Mouse (Mus musculus): ENCODE measurements around the gene Hoxa4. TPM values are rescaled to one million over a fixed set of nuclear protein-coding genes. Genes with fewer than 3 reads are reported as not detected.

Gene Hoxa4
- polyA plus RNA-seq, 1 experiment from 2014 or later, result 0.46 TPM

DNA sequence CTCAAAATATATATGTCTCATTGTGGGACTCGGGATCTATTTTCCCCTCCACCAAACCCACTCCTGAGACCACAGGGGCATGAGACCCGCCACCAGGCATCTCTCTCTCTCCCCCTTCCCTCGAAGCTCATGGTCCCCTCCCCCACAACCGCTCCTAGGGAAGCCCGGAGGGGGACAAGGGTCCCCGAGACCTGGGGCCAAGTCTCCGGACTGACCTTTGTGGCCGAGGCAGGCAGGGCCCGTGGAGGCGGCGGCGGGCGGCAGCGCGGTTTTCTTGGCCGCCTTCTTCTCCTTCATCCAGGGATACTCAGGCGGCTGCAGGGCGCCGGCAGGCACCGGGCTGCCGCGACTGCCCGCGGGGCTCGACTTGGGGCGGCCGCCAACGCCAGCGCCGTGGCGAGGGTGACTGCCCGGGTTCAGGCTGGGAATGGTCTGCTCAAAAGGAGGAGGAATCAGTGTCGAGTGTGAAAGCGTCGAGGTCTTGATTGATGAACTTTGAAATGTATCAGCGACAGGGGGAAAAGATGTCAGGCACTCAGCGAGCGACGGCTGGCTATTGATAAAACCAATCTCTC, 27.4 kb downstream of the Hoxa4 start:
- Histone ChIP-seq H3K36me3 (no peaks in the 10 kb centered on the region), H3K27me3 (peaks cover 98% of the 10 kb centered on the region), H3K9me3 (no peaks in the 10 kb centered on the region), H3K4me2 (no peak overlapping the region), H3K27ac (no peak overlapping the region), H3K4me1 (peaks cover 4% of the 10 kb centered on the region), H3K9ac (no peak overlapping the region), H3K4me3 (no peak overlapping the region)
- no peak for ATAC-seq (ENCODE audit: insufficient number of reproducible peaks, insufficient read depth, low FRiP score, low TSS enrichment, low read depth)
- under 1% methylated on average over 39 of the region's 39 CpGs for WGBS

DNA sequence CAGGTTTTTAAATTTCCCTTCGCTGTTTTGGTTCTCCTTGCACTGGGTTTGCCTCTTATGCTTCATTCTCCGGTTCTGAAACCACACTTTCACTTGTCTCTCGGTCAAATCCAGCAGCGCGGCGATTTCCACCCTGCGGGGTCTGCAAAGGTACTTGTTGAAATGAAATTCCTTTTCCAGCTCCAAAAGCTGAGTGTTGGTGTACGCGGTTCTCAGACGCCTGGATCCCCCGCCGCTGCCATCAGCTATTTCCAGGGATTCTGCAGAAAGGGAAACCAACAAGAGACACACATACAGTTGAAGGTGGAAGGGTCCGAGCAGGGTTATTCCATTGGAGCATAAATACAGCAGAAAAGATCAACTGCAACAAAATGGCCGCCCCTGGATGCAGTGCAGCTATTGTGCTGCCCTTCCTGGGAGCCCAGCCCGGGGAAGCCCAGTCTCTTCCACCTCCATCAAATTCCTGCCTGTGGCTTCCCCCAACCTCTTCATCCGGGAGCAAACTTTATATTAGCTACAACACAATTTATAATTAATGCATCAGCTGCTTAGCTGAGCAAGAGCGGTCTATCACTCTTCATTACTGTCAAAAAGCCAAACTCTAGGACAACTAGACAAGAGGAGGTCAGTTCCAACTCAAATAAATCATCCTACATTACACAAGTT, 28.1 kb downstream of the Hoxa4 start:
- no peak overlapping the region for H3K27ac ChIP-seq
- H3K27me3 ChIP-seq, result peaks cover 98% of the 10 kb centered on the region
- WGBS, result 1% methylated on average over 17 of the region's 17 CpGs
- peak overlapping the region; percentile 5; the same call in 1 of the 2 replicates for H3K4me2 ChIP-seq
- H3K36me3 ChIP-seq, result no peaks in the 10 kb centered on the region
- H3K4me3 ChIP-seq, result peak overlapping the region; percentile 10; the same call in 1 of the 2 replicates
- H3K9me3 ChIP-seq, result no peaks in the 10 kb centered on the region
- H3K9ac ChIP-seq, result no peak overlapping the region
- no peak for ATAC-seq (ENCODE audit: insufficient number of reproducible peaks, insufficient read depth, low FRiP score, low TSS enrichment, low read depth)
- H3K4me1 ChIP-seq, result peaks cover 8% of the 10 kb centered on the region

DNA sequence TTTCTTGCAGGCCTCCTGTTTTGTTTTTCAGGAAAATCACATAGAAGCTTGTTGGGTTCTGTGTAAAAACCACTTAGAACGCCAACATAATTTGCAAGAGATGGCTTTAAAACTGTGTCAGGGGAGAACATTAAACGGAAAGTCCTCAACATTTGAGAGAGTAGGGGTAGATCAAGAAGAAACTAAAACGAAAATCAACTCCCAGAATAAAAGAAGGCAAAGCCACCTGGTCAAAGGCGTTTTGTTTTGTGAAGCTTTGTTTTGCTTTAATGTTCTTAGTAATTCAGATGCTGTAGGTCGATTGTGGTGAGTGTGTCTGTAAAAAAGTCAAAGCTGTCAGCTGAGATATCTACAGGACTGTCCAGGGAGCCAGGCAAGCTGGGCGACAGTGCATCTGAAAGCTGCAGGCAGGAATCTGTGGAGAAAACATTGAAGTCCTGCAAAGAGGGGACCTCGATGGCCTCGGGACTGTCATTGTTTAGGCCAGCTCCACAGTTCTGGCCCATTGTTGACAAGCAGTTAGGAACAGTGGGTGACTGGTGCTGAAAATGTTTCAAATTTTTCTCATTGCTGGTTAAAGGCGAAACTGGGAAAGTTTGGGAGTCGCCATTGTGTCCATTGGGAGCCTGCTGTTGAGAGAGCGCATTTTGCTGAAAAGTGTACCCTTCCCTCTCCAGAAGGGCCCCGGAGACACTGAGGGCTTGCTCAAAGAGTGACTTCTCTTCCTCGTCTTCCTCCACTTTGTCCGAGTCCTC, 28.8 kb downstream of the Hoxa4 start:
- Histone ChIP-seq H3K27me3 (peaks cover 98% of the 10 kb centered on the region), H3K4me3 (peak overlapping the region; percentile 10; the same call in 1 of the 2 replicates), H3K36me3 (no peaks in the 10 kb centered on the region), H3K4me2 (peak overlapping the region; percentile 5; the same call in 1 of the 2 replicates), H3K9me3 (no peaks in the 10 kb centered on the region), H3K9ac (no peak overlapping the region), H3K4me1 (peaks cover 15% of the 10 kb centered on the region), H3K27ac (no peak overlapping the region)
- WGBS, result 3% methylated on average over 14 of the region's 14 CpGs
- no peak for ATAC-seq (ENCODE audit: insufficient number of reproducible peaks, insufficient read depth, low FRiP score, low TSS enrichment, low read depth)

DNA sequence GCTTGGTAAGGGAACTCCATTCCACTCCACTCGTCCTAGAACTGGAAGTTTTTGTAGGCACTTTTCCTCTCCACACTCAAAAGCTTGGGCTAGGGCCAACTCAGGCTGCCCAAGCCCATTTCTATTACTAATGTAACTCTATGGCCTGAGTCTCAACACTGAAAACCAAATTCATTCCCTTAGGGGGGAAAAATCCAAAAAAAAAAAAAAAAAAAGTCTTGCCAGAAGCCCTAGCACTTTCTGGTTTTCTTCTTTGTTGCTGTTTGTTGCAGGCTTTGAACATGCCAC, 29.5 kb downstream of the Hoxa4 start:
- no peak overlapping the region for H3K4me2 ChIP-seq
- H3K27ac ChIP-seq, result no peak overlapping the region
- WGBS, result 7% methylated on average over 1 of the region's 1 CpGs
- no peaks in the 10 kb centered on the region for H3K36me3 ChIP-seq
- H3K27me3 ChIP-seq, result peaks cover 98% of the 10 kb centered on the region
- H3K4me3 ChIP-seq, result no peak overlapping the region
- no peaks in the 10 kb centered on the region for H3K9me3 ChIP-seq
- no peak overlapping the region for H3K9ac ChIP-seq
- ATAC-seq (ENCODE audit: insufficient number of reproducible peaks, insufficient read depth, low FRiP score, low TSS enrichment, low read depth), result no peak
- H3K4me1 ChIP-seq, result peaks cover 15% of the 10 kb centered on the region

DNA sequence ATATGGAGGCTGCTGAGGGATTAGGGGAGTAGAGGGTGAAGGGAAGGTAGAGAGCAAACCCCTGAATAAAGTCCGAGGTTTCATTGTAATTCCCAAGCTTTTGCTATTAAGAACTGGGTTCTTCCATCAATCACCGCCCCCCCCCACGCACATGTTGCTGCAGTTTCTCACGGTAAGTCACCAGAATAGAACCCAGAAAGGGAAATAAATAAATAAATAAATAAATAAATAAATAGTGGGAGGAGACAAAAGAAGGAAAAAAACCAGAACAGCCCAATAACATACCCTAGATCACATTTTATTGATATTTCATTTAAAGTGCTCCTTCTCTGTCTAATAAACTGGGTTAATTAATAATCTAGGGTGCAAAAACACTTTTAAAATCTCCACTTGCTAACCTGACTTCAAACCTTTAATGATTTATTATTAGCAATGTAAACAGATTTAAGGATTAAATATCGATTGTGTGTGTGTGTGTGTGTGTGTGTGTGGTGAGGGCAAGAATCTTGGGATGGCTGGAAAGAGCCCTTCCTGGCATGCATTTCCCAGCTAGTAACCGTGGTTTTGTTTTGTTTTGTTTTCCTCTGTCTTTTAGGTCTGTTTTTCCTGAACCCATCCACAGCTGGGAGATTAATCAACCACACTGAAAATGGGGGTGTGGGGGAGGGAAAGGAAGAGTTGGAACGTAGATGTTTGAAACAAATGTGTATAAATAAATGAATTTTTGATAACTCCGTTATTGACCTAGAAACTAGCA, 30.0 kb downstream of the Hoxa4 start:
- no peak for ATAC-seq (ENCODE audit: insufficient number of reproducible peaks, insufficient read depth, low FRiP score, low TSS enrichment, low read depth)
- H3K9me3 ChIP-seq, result no peaks in the 10 kb centered on the region
- WGBS, result 4% methylated on average over 8 of the region's 8 CpGs
- H3K4me3 ChIP-seq, result no peak overlapping the region
- no peaks in the 10 kb centered on the region for H3K36me3 ChIP-seq
- H3K27me3 ChIP-seq, result peaks cover 98% of the 10 kb centered on the region
- no peak overlapping the region for H3K4me2 ChIP-seq
- no peak overlapping the region for H3K9ac ChIP-seq
- no peak overlapping the region for H3K27ac ChIP-seq
- peaks cover 15% of the 10 kb centered on the region for H3K4me1 ChIP-seq

DNA sequence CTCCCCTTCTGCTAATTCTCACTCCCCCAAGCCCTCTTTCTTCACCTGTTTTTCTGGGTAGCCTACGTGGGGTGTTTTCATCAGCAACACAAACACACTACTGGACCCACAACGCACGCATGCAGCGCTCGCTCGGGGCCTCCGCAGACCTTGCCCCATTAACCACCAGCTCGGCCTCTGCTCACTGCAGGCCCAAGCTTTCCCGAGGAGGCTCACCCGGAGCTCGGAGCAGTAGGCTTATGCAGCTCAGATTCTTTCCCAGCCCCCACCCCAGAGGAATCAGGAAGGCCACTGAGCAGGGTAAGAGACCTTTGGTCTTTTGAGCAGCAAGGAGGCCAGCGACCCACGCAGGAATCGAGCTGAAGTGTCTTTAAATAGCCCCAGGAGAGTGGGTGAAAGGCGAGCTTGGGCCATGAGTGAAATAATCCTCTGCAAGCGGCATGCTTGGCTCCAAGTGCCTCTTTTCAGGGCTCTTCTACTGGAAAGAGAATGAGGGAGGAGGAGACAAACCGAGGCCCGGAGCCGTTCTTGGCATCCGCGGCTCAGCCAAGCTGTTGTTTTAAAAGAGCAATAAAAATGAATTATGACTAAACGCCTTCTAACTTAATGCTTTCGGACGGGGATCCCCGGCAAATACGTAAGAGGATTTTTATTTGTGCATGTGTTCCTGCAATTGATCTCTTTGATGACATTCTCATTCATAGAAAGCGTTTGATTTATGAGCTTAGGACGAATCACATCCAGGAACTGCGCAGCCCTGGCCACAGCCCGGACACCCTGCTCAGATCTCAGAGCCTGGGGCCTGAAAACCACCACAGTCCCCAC, 30.8 kb downstream of the Hoxa4 start:
- Histone ChIP-seq H3K4me3 (no peak overlapping the region), H3K27ac (no peak overlapping the region), H3K27me3 (peaks cover 98% of the 10 kb centered on the region), H3K36me3 (no peaks in the 10 kb centered on the region), H3K4me2 (peak overlapping the region; percentile 7; the same call in 1 of the 2 replicates), H3K9ac (0 out of 2 replicates have a peak overlapping the region, but pooled peaks have one; percentile 21), H3K4me1 (peaks cover 15% of the 10 kb centered on the region), H3K9me3 (no peaks in the 10 kb centered on the region)
- 1% methylated on average over 30 of the region's 30 CpGs for WGBS
- ATAC-seq (ENCODE audit: insufficient number of reproducible peaks, insufficient read depth, low FRiP score, low TSS enrichment, low read depth), result no peak

DNA sequence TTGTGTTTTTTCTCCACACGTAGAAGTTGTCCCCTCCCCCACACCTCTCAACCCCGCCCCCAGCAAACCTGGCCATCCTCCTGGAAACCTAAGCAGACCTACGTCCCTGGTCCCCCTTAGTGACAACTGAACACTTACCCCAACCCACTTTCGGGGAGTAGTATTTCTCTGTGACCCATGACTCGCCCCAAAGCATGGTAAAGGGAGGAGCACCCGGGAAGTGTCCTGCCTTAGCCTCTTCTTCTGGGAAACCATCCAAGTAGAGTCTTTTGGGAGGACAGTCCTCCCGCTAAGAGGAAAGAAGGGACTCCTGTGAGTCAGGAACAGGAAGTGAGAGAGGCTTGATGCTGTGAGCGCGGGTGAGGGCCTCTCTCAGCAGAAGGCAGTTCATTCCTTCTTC, 31.6 kb downstream of the Hoxa4 start:
- Histone ChIP-seq H3K9me3 (no peaks in the 10 kb centered on the region), H3K9ac (no peak overlapping the region), H3K27me3 (peaks cover 98% of the 10 kb centered on the region), H3K27ac (no peak overlapping the region), H3K4me2 (no peak overlapping the region), H3K4me3 (no peak overlapping the region), H3K36me3 (no peaks in the 10 kb centered on the region), H3K4me1 (peaks cover 15% of the 10 kb centered on the region)
- WGBS, result 2% methylated on average over 9 of the region's 9 CpGs
- ATAC-seq (ENCODE audit: insufficient number of reproducible peaks, insufficient read depth, low FRiP score, low TSS enrichment, low read depth), result no peak

DNA sequence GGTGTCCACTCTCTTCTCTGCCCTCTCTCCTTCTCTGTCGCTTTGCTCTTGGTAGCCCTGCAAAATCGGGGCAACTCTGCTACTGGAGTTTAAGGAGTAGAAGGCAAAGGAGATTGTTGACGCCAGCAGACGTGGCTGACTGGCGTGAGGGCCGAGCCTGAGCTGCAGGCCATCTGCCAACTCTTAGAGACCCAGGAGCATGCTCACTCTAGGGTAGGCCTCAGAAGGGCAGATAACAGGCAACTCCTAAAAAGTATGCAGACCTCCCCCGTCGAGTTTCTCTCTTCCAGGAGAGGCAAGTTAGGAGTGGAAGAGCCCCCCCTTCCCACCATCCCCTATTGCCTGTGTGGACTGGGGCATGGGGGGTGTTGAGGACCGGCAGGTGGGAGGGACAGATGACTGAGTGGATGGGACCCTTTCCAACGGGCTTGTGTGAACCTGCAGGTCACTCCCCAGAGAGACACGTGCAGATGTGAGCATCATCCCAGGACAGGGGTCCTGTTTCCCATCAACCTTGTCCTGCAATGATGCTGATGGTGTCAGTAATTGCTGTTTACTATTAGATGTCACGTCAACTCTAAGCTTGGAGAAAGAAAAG, 32.3 kb downstream of the Hoxa4 start:
- WGBS, result 2% methylated on average over 12 of the region's 12 CpGs

DNA sequence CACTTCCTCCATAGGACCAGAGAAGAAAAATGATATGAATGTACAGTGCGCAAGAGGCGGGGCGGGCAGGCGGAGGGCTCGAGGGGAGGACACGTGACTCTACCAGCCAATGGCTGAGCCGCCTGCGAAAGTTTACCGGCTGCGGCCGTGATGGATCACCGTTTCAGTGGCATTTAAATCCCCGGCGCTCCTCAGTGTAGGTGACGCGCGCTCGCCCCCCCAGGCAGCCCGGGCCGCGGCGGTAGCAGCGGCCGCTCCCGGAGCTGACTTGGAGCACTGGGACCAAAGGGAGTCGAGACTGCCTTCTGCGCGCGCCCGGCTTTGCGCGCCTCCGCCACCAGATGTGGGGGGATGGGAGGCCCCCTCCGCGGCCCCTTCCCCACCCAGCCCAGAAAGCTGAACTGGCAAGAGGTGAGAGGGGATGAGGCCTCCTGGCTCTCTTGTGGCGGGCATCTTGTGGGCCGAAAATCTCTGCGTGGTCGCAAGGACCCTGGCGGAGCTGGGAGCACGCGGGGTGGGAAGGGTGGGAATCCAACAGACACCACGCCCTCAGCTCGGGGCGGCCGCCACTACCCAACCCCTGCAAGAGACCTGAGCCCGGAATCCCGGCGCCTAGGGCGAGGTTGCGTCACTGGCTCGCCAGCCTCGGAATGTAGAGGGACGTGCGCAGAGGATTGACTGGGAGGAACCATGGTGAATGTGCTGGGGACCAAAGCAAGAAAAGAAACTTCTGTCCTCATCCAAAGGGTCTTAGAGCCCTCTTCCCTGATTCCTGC, 33.1 kb downstream of the Hoxa4 start, which contains the start of gene Hoxa1:
Hoxa1 (minus strand) TSS at position 42 of the 776 bp plus-strand sequence.
- Histone ChIP-seq H3K36me3 (no peaks in the 10 kb centered on the region), H3K9me3 (no peaks in the 10 kb centered on the region), H3K4me2 (peak within 1 kb of the TSS; percentile 97), H3K4me3 (peak within 1 kb of the TSS; percentile 57), H3K4me1 (peaks cover 15% of the 10 kb centered on the region), H3K27ac (no peak within 1 kb of the TSS), H3K9ac (peak within 1 kb of the TSS; percentile 59), H3K27me3 (peaks cover 98% of the 10 kb centered on the region)
- peak; percentile 76 for ATAC-seq (ENCODE audit: insufficient number of reproducible peaks, insufficient read depth, low FRiP score, low TSS enrichment, low read depth)
- WGBS, result under 1% methylated on average over 55 of the region's 55 CpGs

More for the DNA sequence above, 32.3 kb downstream of the Hoxa4 start:
- no peaks in the 10 kb centered on the region for H3K36me3 ChIP-seq
- H3K9me3 ChIP-seq, result no peaks in the 10 kb centered on the region
- peaks cover 15% of the 10 kb centered on the region for H3K4me1 ChIP-seq
- ATAC-seq (ENCODE audit: insufficient number of reproducible peaks, insufficient read depth, low FRiP score, low TSS enrichment, low read depth), result no peak
- peak overlapping the region; percentile 57 for H3K4me3 ChIP-seq
- H3K27ac ChIP-seq, result no peak overlapping the region
- peaks cover 98% of the 10 kb centered on the region for H3K27me3 ChIP-seq
- peak overlapping the region; percentile 97 for H3K4me2 ChIP-seq
- no peak overlapping the region for H3K9ac ChIP-seq
